Mouse (Mus musculus) layer of hippocampus, adult 11-12 months (tissue): Measurements from ENCODE around the gene Itga5.

Experiments used
- DNase-seq: peaks from one replicate; pipeline ENCODE4 v3.0.0; 2022; ENCODE audit warnings: low spot score

The Itga5 gene

GRCm38 (mm10) chr15:103339166-103339960 lies 27.2 kb downstream of the Itga5 start:
- DNase-seq: peak; percentile 17

- DNase-seq: no peak
These were observed 27.8 kb downstream of the Itga5 start for GRCm38 (mm10) chr15:103338829-103339165.

DNA sequence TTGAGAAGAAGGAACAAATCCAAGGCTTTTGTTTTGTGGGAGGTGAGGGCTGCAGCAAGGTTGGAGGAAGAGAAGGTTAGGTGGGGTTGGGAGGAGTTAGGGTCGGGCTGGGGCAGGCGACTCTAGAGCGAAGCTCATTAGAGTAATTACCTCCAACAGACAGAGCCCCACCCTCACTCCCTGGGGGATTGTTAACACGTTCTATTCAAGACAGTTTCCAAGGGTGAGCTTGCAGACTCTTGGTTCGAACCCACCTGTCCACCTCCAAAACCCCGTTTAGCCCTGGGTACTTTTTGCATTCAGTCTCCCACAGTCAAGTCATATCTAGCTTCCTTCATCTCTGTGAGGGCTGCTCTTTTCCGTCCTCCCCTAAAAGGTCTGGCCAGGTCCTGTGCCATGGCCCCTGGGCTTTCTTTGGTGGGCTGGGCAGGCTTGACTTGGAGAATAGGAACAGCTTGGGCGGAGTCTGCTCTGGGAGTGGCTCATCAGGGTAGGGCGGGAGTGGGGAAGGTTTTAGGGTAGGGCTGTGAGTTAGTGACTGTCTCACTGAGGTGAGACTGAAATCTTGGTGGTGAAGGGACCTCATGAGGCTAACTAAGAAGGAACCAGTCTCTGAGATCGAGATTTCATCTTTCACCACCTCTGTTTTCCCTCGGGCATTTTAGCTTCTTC lies 29.4 kb downstream of the Itga5 start:
- DNase-seq: no peak

DNA sequence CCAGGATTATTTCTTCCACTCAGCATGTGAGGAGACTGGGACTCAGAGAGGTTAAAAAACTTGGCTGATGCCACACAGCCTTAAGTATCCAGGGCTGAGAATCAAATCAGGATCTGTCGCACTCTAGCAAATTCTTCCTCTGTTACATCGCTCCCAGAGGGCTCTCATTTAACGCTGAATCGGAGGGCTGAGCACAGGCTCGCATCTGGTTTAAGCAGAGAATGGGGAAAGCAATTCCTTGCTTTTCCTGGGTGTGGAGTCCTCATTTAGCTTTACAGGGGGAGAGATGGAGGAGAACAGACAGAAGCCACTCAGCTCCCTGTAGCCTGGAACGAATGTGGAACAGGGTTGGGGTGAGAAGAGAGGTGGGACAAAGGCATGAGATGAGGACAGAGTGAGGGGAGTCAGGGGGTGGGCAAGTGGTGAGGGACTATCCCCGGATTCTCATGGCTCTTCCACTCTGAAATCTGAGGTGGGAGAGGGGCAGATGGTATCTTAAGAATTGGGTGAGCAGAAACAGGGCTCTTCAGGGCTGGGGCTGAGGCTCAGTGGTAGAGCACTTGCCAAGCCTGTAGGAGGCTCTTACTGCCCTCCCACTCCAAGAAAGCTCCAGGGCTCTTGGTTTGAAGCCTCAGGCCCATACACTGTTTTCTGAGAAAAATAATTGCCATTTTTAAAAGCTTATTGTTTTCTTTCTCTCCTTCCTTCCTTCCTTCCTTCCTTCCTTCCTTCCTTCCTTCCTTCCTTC lies 30.9 kb downstream of the Itga5 start:
- no peak for DNase-seq

- no peak for DNase-seq
These were observed 31.5 kb downstream of the Itga5 start for GRCm38 (mm10) chr15:103335040-103335439.

- DNase-seq: no peak
These were observed 32.4 kb downstream of the Itga5 start for GRCm38 (mm10) chr15:103334194-103334593.

GRCm38 (mm10) chr15:103333738-103334137 lies 32.8 kb downstream of the Itga5 start:
- no peak for DNase-seq

GRCm38 (mm10) chr15:103333081-103333615 lies 33.4 kb downstream of the Itga5 start:
- DNase-seq: no peak

DNA sequence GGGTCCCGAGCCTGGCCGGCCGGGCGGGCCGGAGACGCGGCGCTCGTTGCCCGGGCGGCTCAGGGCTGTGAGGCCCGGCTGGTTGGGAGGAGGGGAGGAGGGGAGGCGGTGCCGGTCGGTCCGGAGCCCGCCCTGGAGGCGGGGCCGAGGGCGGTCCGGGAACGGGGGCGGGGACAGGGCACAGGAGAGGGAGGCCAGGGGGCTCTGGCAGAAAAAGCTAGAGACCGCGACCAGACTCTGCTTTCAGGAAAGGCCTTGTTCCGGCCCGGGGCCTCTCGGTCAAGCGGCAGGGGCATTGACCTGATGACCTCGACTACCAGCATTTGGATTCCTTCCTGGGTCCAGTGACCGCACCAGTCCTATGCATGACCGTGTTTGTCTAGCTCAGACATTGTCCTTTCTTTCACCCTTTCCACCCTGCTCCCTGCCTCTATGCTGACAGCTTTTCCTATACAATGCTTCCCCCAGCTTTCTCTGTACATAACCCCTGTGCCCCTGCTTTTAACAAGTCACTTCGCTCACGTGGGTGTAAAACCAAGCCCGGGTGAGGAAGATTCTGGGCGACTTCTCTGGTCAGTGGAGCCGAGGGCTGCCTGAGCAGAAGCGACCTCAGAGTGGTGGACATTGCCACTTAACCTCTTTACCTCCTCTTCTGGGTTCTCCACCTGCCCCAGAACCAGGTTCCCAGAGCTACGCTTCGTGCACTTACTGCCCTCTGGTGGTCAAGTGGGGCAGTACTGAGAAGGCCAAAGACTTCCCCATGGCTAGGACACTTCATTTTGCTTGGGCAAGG lies 42.9 kb downstream of the Itga5 start:
- peak; percentile 80 for DNase-seq

DNA sequence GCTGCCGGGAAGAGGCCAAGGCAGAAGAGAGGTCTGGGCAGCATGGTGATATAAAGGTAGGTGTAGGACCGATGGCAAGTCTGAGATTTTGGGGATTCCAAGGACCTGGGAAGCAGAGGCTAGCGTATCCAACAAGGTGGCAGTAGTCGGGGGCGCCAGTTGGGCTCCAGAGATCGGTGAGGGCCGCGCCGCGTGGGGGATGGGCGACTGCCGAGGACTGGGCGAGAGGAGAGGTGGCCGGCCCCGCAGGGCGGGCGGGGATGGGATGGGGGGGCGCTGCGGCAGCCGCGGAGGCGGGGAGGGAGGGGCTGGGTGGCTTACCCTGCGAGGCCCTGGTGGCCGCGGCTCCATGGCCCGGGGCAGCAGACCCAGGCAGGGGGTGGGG lies 43.5 kb downstream of the Itga5 start:
- DNase-seq: no peak

- no peak for DNase-seq
These were observed 44.2 kb downstream of the Itga5 start for GRCm38 (mm10) chr15:103322396-103322795.

DNA sequence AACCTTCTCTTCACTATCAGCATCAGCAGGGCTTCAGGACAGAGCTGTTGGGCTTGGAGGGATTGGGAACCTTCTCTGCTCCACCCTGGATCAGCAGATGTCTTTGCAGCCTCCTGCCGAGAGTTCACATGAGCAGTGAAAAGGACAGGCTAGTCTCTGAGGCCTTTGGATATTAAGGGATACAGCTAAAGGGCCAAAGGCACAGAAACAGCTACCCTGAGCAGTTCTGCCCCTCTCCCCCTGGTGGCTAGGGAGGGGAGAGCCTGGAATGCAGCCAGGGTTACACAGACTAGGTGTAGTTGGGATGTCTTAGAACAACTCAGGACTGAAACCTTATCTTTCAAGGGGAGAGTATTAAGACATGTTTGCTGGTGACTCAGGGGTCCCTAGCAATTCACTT lies 45.5 kb downstream of the Itga5 start:
- DNase-seq: no peak

- DNase-seq: no peak
These were observed 48.3 kb downstream of the Itga5 start for GRCm38 (mm10) chr15:103318201-103318816.

DNA sequence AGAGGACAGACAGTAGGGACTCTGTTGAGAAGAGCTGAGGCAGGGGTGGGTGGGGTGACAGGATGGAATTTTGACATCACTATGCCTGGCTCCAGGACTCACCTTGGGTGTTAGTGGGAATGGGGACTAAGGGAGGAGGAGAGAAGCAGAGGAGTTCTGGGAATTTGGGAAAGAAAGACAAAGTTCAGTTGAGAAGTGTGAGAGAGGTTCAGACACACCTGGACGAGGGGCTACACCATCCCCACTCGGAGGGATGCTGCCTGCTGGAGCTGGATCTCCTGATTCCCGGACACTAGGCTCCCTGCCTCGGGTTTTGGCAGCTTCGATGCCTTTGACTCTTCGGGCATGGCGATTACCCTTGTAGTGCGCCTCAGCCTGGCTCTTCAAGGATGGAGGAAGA lies 48.8 kb downstream of the Itga5 start:
- DNase-seq: no peak

- no peak for DNase-seq
These were observed 49.4 kb downstream of the Itga5 start for GRCm38 (mm10) chr15:103317120-103317519.

DNA sequence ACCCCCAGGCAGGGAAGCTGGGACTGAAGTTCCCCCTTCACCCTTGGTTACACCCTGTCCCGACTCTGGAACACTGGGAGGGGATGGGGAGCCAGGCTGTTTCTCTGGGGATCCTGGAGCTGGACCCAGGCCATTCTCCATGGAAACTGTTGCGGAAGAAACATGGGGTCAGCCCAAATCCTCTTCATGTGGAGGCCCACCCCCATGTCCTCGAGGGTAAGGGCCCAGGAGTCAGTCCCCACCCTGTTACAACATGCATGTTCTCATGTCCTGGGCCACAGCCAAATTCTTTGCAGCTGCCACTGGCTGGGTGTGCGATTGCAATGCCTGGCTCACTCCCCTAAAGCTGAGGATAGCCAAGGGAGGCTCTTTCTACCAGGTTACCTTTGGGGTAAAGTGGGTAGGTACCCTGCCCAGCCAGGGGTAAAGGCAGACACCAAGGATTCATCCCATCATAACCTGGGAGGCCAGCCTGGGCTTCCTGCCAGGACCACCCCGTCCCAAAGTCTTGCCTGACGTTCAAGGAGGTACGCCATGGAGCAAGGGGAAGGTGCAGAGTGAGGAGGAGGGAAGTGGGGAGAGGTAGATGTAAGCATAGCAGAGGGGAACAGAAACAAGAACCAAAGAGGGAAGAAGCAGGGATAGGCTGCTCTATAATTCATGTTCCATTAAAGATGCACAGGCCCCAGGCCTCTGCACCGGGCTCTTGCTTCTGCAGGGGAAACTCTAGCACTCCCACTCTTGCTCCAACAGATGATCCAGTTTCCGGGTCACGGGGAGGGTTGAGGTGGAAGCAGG lies 50.4 kb downstream of the Itga5 start:
- DNase-seq: no peak

DNA sequence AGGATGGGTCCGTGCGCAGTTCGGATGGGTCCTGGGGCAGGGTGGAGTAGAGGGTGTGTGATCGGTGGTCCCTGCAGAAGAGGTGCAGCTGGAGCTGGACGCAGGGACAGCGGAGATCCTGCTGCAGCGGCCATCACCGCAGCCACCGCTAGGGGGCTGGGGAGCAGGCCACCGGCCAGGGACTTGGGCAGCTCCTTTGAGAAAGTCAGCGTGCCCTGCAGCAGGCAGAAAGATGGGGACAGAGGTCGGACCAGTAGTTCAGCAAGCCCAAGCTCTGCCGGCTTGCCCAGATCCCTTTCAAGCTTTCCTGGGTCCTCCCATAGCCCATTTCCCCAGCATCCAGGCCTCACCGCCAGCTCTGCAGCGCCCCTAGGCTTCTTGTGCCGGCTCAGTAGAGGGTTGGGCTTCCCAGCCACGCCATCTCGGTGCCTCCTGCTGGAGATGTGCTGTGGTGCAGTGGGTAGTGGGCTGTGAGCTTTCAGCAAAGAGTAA lies 51.5 kb downstream of the Itga5 start:
- DNase-seq: peak; percentile 57

DNA sequence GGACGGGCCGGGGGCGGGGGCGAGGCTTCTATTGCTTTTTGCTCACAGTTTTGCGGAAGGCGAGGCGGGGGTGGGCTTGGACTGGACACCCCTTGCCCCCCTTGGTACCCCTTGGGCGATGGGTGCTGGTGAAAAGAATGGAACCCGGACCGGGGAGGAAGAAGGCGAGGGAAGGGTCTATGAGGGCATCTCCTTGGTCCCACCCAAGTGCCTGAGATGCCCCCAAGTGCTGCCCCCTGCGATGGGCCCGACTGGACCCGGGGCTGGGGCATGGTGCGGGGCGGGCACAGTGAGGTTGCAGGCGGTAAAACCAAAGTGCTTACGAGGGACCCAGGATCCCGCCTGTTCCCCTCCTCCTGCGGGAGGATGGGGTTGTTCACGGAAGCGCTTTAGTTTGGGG lies 52.4 kb downstream of the Itga5 start:
- no peak for DNase-seq

- peak; percentile 65 for DNase-seq
These were observed 53.0 kb downstream of the Itga5 start for GRCm38 (mm10) chr15:103313495-103314095.

GRCm38 (mm10) chr15:103310365-103310910 lies 56.1 kb downstream of the Itga5 start, which contains the start of gene Gpr84:
TSS of gene Gpr84 (minus strand) at chr15:103310612.
- DNase-seq: no peak
